Mouse (Mus musculus) liver, embryonic 11.5 days (tissue): ENCODE data around the gene Lipa. TPM values are rescaled to one million over a fixed set of nuclear protein-coding genes. Genes with fewer than 3 reads are reported as not detected.

Experiments used
- ATAC-seq: fragments of 200-750 bp; cut with Nextera tagmentation; replicated peaks from 2 replicates; pipeline ENCODE4 v1.8.0; 2017; ENCODE audit warnings: moderate number of reproducible peaks, mild to moderate bottlenecking, moderate TSS enrichment, moderate library complexity; ENCODE audit not compliant: low FRiP score
- DNase-seq: peaks from one replicate; pipeline ENCODE4 v3.0.0-alpha.2; 2017; ENCODE audit warnings: low spot score
- H3K27ac ChIP-seq: fragments of 300-500 bp; sonication (generic); 2 replicates; pipeline ENCODE4 v1.5.1; 2014; ENCODE audit warnings: mild to moderate bottlenecking, low read depth, low read length, control low read depth
- H3K27me3 ChIP-seq: fragments of 300-500 bp; sonication (generic); replicated peaks from 2 replicates; pipeline ENCODE4 v1.6.1; 2014; ENCODE audit warnings: low read length, mixed read lengths; ENCODE audit not compliant: control insufficient read depth, insufficient read depth
- H3K36me3 ChIP-seq: fragments of 300-500 bp; sonication (generic); 2 replicates; pipeline ENCODE4 v1.6.1; 2014; ENCODE audit warnings: mild to moderate bottlenecking, low read length, moderate library complexity, mixed read lengths; ENCODE audit not compliant: control insufficient read depth, insufficient read depth
- H3K4me1 ChIP-seq: fragments of 300-500 bp; sonication (generic); replicated peaks from 2 replicates; pipeline ENCODE4 v1.6.1; 2014; ENCODE audit warnings: low read length, mixed read lengths; ENCODE audit not compliant: control insufficient read depth, insufficient read depth
- H3K4me2 ChIP-seq: fragments of 300-500 bp; sonication (generic); 2 replicates; pipeline ENCODE4 v1.6.1; 2014; ENCODE audit warnings: mild to moderate bottlenecking, control low read depth, moderate library complexity
- H3K4me3 ChIP-seq: fragments of 300-500 bp; sonication (generic); 2 replicates; pipeline ENCODE4 v1.5.1; 2014; ENCODE audit warnings: low read depth, low read length, control low read depth
- H3K9ac ChIP-seq: fragments of 300-500 bp; sonication (generic); 2 replicates; pipeline ENCODE4 v1.6.1; 2014; ENCODE audit warnings: low read depth, low read length, control low read depth
- H3K9me3 ChIP-seq: fragments of 300-500 bp; sonication (generic); 2 replicates; pipeline ENCODE4 v1.6.1; 2016; ENCODE audit warnings: low read length, inconsistent platforms, mixed read lengths; ENCODE audit not compliant: control insufficient read depth
- WGBS: fragments of 180-500 bp; shearing (Covaris S2); extraction: QIAGEN DNeasy Blood & Tissue Kit; methylation state at CpG from one replicate; pipeline ENCODE4 v1.1.7; 2014; 5-methylcytosine and 5-hydroxymethylcytosine counted together
- polyA plus RNA-seq: library from polyadenylated mRNA; unstranded; fragments of >200 nt; fragmentation: Nextera tagmentation; extraction: Ambion mirVana; gene quantifications from 2 replicates; pipeline ENCODE4 v1.2.1, GENCODE M21; 2014

Gene Lipa
- polyA plus RNA-seq, 1 experiment from 2014 or later, result 48.2 TPM

- WGBS, result 50% methylated on average over 6 of the region's 6 CpGs
- DNase-seq, result no peak
- Histone ChIP-seq H3K4me3 (no peak overlapping the region), H3K9ac (no peak overlapping the region), H3K4me1 (no peaks in the 10 kb centered on the region), H3K27me3 (0 out of 2 replicates have a peak, but pooled peaks cover under 1% of the 10 kb centered on the region), H3K9me3 (no peaks in the 10 kb centered on the region), H3K36me3 (no peaks in the 10 kb centered on the region), H3K27ac (no peak overlapping the region), H3K4me2 (no peak overlapping the region)
- no peak for ATAC-seq
Measured at GRCm38 (mm10) chr19:34468216-34468615, 59.1 kb downstream of the Lipa start.

GRCm38 (mm10) chr19:34464453-34464852 is 62.8 kb downstream of the Lipa start:
- Histone ChIP-seq H3K27me3 (no peaks in the 10 kb centered on the region), H3K4me3 (no peak overlapping the region), H3K4me2 (no peak overlapping the region), H3K9ac (no peak overlapping the region), H3K36me3 (no peaks in the 10 kb centered on the region), H3K4me1 (no peaks in the 10 kb centered on the region), H3K27ac (no peak overlapping the region), H3K9me3 (no peaks in the 10 kb centered on the region)
- DNase-seq (no peak), ATAC-seq (no peak)
- 45% methylated on average over 3 of the region's 3 CpGs for WGBS

- DNase-seq (no peak), ATAC-seq (no peak)
- Histone ChIP-seq H3K4me1 (no peaks in the 10 kb centered on the region), H3K36me3 (no peaks in the 10 kb centered on the region), H3K27me3 (no peaks in the 10 kb centered on the region), H3K9me3 (no peaks in the 10 kb centered on the region), H3K27ac (no peak overlapping the region), H3K4me2 (no peak overlapping the region), H3K9ac (no peak overlapping the region), H3K4me3 (no peak overlapping the region)
- 69% methylated on average over 1 of the region's 1 CpGs for WGBS
Measured at GRCm38 (mm10) chr19:34461451-34462019, 65.7 kb downstream of the Lipa start.

- DNase-seq, result no peak
- no peak overlapping the region for H3K9ac ChIP-seq
Measured at GRCm38 (mm10) chr19:34450784-34451370, 76.4 kb downstream of the Lipa start.

GRCm38 (mm10) chr19:34448851-34449250 is 78.4 kb downstream of the Lipa start:
- Histone ChIP-seq H3K36me3 (no peaks in the 10 kb centered on the region), H3K27ac (no peak overlapping the region), H3K4me3 (no peak overlapping the region), H3K27me3 (no peaks in the 10 kb centered on the region), H3K4me1 (no peaks in the 10 kb centered on the region), H3K4me2 (no peak overlapping the region), H3K9ac (no peak overlapping the region), H3K9me3 (no peaks in the 10 kb centered on the region)
- DNase-seq (no peak), ATAC-seq (no peak)
- 68% methylated on average over 1 of the region's 1 CpGs for WGBS

More at GRCm38 (mm10) chr19:34450784-34451370, 76.4 kb downstream of the Lipa start:
- ATAC-seq, result no peak
- no peak overlapping the region for H3K4me3 ChIP-seq
- H3K9me3 ChIP-seq, result no peaks in the 10 kb centered on the region
- H3K4me2 ChIP-seq, result no peak overlapping the region
- no peaks in the 10 kb centered on the region for H3K27me3 ChIP-seq
- no peaks in the 10 kb centered on the region for H3K4me1 ChIP-seq
- 56% methylated on average over 1 of the region's 1 CpGs for WGBS
- no peak overlapping the region for H3K27ac ChIP-seq
- H3K36me3 ChIP-seq, result no peaks in the 10 kb centered on the region

- H3K27me3 ChIP-seq, result no peaks in the 10 kb centered on the region
- no peak for ATAC-seq
- no peak overlapping the region for H3K9ac ChIP-seq
- H3K4me1 ChIP-seq, result no peaks in the 10 kb centered on the region
- 61% methylated on average over 4 of the region's 4 CpGs for WGBS
- H3K36me3 ChIP-seq, result no peaks in the 10 kb centered on the region
- no peak overlapping the region for H3K4me2 ChIP-seq
- no peak overlapping the region for H3K4me3 ChIP-seq
- no peak overlapping the region for H3K27ac ChIP-seq
- no peaks in the 10 kb centered on the region for H3K9me3 ChIP-seq
- DNase-seq, result no peak
Measured at GRCm38 (mm10) chr19:34445410-34446012, 81.8 kb downstream of the Lipa start.

- no peak for ATAC-seq
- no peaks in the 10 kb centered on the region for H3K4me1 ChIP-seq
- H3K27me3 ChIP-seq, result no peaks in the 10 kb centered on the region
- no peak overlapping the region for H3K4me2 ChIP-seq
- H3K36me3 ChIP-seq, result no peaks in the 10 kb centered on the region
- no peak overlapping the region for H3K9ac ChIP-seq
- H3K9me3 ChIP-seq, result no peaks in the 10 kb centered on the region
- DNase-seq, result no peak
- H3K4me3 ChIP-seq, result no peak overlapping the region
- WGBS, result 72% methylated on average over 3 of the region's 3 CpGs
- H3K27ac ChIP-seq, result no peak overlapping the region
Measured at GRCm38 (mm10) chr19:34444785-34445184, 82.5 kb downstream of the Lipa start.
